Mouse (Mus musculus) forebrain, embryonic 16.5 days (tissue): ENCODE results near the gene Ppp1r12a. TPM values are rescaled to one million over a fixed set of nuclear protein-coding genes. Genes with fewer than 3 reads are reported as not detected.

Source experiments
- ATAC-seq: fragments of 200-750 bp; cut with Nextera tagmentation; 2 replicates; pipeline ENCODE4 v1.8.0; 2017; ENCODE audit warnings: mild to moderate bottlenecking, moderate library complexity
- H3K27ac ChIP-seq: fragments of 300-500 bp; sonication (generic); 2 replicates; pipeline ENCODE4 v1.5.1; 2014; ENCODE audit warnings: low read length, control low read depth
- H3K27me3 ChIP-seq: fragments of 300-500 bp; sonication (generic); replicated peaks from 2 replicates; pipeline ENCODE4 v1.6.1; 2014; ENCODE audit warnings: low read length; ENCODE audit not compliant: control insufficient read depth, insufficient read depth
- H3K36me3 ChIP-seq: fragments of 300-500 bp; sonication (generic); 2 replicates; pipeline ENCODE4 v1.6.1; 2014; ENCODE audit not compliant: control insufficient read depth, insufficient read depth
- H3K4me1 ChIP-seq: fragments of 300-500 bp; sonication (generic); replicated peaks from 2 replicates; pipeline ENCODE4 v1.6.1; 2014; ENCODE audit warnings: low read length; ENCODE audit not compliant: control insufficient read depth, insufficient read depth
- H3K4me2 ChIP-seq: fragments of 300-500 bp; sonication (generic); 2 replicates; pipeline ENCODE4 v1.6.1; 2014; ENCODE audit warnings: mild to moderate bottlenecking, low read length, control low read depth
- H3K4me3 ChIP-seq: fragments of 300-500 bp; sonication (generic); replicated peaks from 2 replicates; pipeline ENCODE4 v1.5.1; 2014; ENCODE audit warnings: mild to moderate bottlenecking, low read length, control low read depth
- H3K9ac ChIP-seq: fragments of 300-500 bp; sonication (generic); replicated peaks from 2 replicates; pipeline ENCODE4 v1.6.1; 2014; ENCODE audit warnings: low read depth, low read length, control low read depth
- H3K9me3 ChIP-seq: fragments of 300-500 bp; sonication (generic); 2 replicates; pipeline ENCODE4 v1.6.1; 2016; ENCODE audit warnings: low read length; ENCODE audit not compliant: control insufficient read depth
- WGBS: fragments of 180-500 bp; shearing (Covaris S2); extraction: QIAGEN DNeasy Blood & Tissue Kit; methylation state at CpG from one replicate; pipeline ENCODE4 v1.1.7; 2014; 5-methylcytosine and 5-hydroxymethylcytosine counted together
- polyA plus RNA-seq: library from polyadenylated mRNA; unstranded; fragments of >200 nt; fragmentation: Nextera tagmentation; extraction: Ambion mirVana; gene quantifications from 2 replicates; pipeline ENCODE4 v1.2.1, GENCODE M21; 2015

The Ppp1r12a gene
- polyA plus RNA-seq, 1 experiment from 2014 or later = 81.7 TPM

DNA sequence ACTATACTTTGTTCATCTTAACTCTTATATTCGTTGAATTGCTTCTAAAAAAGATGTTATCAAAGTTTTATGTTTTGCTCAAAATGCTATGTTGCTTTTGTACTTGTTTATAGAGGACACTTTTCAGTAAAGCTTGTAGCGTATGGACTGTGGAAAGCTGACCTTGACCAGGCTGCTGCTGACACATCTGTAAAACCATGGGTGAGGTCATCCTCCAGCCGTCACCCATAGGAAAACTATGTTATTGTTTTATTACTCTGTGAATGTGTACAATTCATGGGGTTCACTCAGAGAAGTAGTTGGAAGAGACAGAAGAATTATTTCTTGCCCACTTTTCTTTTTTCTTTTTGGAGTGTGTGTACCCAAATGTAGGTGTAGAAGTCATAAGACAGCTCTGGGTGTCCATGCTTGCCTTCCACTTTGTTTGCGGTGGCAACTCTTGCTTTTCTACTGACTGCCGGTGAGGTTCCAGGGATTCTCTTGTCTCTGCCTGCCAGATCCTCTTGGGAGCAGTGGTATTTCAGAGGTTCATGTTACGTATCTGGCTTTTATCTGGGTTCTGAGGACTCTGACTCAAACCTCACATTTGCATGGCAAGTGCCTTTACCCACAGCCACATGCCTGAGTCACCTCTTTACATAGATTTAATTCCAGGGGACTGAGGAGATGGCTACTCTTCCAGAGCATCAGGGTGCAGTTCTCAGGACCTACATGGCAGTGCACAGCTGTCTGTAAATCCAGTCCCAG is 11.0 kb downstream of the Ppp1r12a start:
- Histone ChIP-seq H3K9me3 (no peaks in the 10 kb centered on the region), H3K9ac (no peak overlapping the region), H3K27me3 (no peaks in the 10 kb centered on the region), H3K36me3 (no peaks in the 10 kb centered on the region), H3K27ac (no peak overlapping the region), H3K4me2 (no peak overlapping the region), H3K4me3 (no peak overlapping the region), H3K4me1 (no peaks in the 10 kb centered on the region)
- 86% methylated on average over 6 of the region's 6 CpGs for WGBS
- no peak for ATAC-seq

DNA sequence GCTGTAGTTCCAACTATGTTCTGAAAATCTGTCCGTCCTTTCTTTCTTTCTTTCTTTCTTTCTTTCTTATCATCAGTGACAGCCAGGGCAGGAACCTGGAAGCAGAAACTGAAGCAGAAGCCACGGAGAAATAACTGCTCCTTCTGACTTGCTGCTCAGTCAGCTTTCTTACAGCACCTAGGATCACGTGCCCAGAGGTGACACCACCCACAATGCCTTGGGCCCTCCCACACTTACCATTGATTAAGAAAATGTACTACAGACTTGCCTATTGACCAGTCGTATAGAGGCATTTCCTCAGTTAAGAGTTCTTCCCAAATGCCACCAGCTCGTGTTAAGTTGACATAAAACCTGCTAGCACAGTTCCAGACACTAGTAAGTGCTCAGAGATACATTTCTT is 12.1 kb downstream of the Ppp1r12a start:
- Histone ChIP-seq H3K27ac (no peak overlapping the region), H3K36me3 (no peaks in the 10 kb centered on the region), H3K4me1 (no peaks in the 10 kb centered on the region), H3K27me3 (no peaks in the 10 kb centered on the region), H3K4me2 (no peak overlapping the region), H3K4me3 (no peak overlapping the region), H3K9ac (no peak overlapping the region), H3K9me3 (no peaks in the 10 kb centered on the region)
- WGBS = 86% methylated on average over 5 of the region's 5 CpGs
- no peak for ATAC-seq

DNA sequence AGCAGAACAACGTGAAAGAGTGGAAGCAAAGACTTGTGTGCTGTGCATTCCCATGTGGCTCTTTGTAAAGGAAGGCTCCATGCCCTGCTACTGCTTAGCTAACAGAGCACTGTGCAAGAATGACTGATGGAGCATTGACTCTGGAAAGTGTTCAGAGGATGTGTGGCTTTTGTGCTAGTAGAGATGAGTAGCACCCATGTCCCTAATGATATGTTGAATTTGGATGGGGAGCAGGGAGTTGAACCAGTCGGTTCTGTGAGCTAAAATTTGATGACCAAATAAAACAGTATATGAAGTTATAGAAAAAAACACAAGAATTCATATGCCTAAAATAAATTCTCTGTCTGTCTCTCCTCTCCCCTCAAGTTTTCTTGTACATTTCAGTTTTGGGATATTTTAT is 13.9 kb downstream of the Ppp1r12a start:
- no peaks in the 10 kb centered on the region; the same call in 1 of the 2 replicates for H3K4me1 ChIP-seq
- H3K36me3 ChIP-seq = no peaks in the 10 kb centered on the region
- no peaks in the 10 kb centered on the region for H3K27me3 ChIP-seq
- H3K27ac ChIP-seq = no peak overlapping the region
- no peaks in the 10 kb centered on the region for H3K9me3 ChIP-seq
- ATAC-seq = no peak
- no peak overlapping the region for H3K9ac ChIP-seq
- 72% methylated on average over 2 of the region's 2 CpGs for WGBS
- no peak overlapping the region for H3K4me2 ChIP-seq
- H3K4me3 ChIP-seq = no peak overlapping the region

DNA sequence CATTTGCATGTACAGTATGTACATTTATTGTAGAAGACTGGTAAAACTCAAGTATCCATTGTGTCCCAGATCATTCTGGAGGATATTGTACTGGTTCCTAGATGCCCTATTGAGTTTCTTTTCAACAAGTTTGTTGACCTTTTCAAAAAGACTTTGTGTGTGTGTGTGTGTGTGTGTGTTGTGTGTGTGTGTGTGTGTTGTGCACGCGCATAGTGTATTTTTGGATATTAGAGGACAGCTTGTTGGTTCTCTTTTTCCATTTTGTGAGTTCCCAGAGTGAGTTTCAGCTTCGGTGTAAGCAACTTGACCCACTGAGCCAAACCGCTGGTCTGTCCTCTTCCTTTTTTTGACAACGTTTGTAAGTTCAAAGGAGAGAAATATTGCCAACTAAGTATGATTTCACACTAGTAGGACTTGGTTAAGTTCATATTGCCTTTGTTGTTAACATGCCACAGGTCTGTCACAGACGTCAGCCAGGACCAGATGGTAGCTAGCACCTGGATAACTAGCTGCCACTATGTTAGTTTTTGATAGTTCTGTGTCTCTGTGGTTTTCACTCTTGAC is 16.4 kb downstream of the Ppp1r12a start:
- H3K4me2 ChIP-seq = no peak overlapping the region
- H3K9me3 ChIP-seq = no peaks in the 10 kb centered on the region
- H3K27ac ChIP-seq = no peak overlapping the region
- H3K9ac ChIP-seq = no peak overlapping the region
- ATAC-seq = no peak
- H3K27me3 ChIP-seq = no peaks in the 10 kb centered on the region
- no peaks in the 10 kb centered on the region for H3K36me3 ChIP-seq
- H3K4me1 ChIP-seq = no peaks in the 10 kb centered on the region; the same call in 1 of the 2 replicates
- WGBS = 87% methylated on average over 6 of the region's 6 CpGs
- no peak overlapping the region for H3K4me3 ChIP-seq

DNA sequence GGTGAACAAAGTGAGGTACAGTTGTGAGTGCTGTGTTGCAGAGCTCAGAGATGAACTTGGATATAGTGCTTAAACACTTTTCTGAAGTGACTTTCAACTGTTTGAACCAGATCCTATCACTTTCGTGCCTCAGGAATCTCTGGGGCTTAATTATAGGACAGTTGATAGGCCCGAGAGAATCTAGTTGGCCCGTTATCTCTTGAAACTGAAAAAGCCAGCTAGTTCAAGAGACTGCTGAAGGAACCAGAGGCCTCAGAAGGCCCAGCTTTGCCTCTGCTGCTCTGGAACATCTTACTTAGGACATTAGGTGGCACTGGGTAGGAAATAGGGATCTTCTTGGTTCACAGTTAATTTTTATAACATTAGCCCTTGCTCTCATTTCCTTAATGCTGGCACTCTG is 17.4 kb downstream of the Ppp1r12a start:
- ATAC-seq = no peak
- H3K9ac ChIP-seq = no peak overlapping the region
- no peak overlapping the region for H3K4me2 ChIP-seq
- no peaks in the 10 kb centered on the region for H3K36me3 ChIP-seq
- no peaks in the 10 kb centered on the region for H3K27me3 ChIP-seq
- no peaks in the 10 kb centered on the region for H3K9me3 ChIP-seq
- H3K4me1 ChIP-seq = no peaks in the 10 kb centered on the region; the same call in 1 of the 2 replicates
- WGBS = 72% methylated on average over 3 of the region's 3 CpGs
- H3K4me3 ChIP-seq = no peak overlapping the region
- H3K27ac ChIP-seq = no peak overlapping the region

DNA sequence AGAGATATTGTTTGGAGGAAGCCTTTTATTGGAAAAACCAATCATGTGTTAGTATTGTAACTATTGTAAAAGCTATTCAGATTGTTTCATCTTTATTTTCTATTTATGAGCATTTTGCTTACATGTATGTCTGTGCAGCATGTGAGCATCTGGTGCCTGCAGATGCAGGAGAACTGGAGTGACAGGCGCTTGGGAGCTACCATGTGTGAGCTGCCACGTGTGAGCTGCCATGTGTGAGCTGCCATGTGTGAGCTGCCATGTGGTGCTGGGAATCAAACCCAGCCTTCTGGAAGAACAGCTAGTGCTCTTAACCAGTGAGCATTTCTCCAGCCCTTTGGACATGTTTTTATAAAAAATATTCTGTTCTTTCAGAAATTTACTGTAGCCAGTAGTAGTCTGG is 18.3 kb downstream of the Ppp1r12a start:
- H3K36me3 ChIP-seq = no peaks in the 10 kb centered on the region
- ATAC-seq = peak; percentile 67; the same call in 1 of the 2 replicates
- no peaks in the 10 kb centered on the region for H3K9me3 ChIP-seq
- no peak overlapping the region for H3K4me3 ChIP-seq
- peaks cover 4% of the 10 kb centered on the region; the same call in 1 of the 2 replicates for H3K4me1 ChIP-seq
- WGBS = 65% methylated on average over 2 of the region's 2 CpGs
- H3K9ac ChIP-seq = no peak overlapping the region
- no peak overlapping the region for H3K27ac ChIP-seq
- no peak overlapping the region for H3K4me2 ChIP-seq
- no peaks in the 10 kb centered on the region for H3K27me3 ChIP-seq

DNA sequence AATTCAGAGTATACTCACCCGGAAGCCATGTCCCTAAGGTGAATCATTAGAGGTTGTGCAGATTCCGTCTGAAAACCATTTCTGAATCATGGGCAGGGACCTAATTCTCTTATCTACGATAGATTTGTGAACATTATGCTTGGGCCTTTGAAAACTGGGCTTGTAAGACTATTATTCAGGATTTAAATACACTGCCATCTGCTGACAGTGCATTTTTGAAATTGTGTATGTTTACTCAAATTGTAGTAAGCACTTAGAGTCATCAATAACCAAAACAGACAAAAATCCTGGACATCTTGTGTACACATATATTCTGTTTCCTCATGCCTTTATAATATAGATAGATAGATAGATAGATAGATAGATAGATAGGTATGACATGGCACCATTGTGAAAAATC is 19.9 kb downstream of the Ppp1r12a start:
- Histone ChIP-seq H3K4me2 (no peak overlapping the region), H3K27me3 (no peaks in the 10 kb centered on the region), H3K27ac (no peak overlapping the region), H3K9me3 (no peaks in the 10 kb centered on the region), H3K36me3 (no peaks in the 10 kb centered on the region), H3K4me1 (peaks cover 4% of the 10 kb centered on the region; the same call in 1 of the 2 replicates), H3K9ac (no peak overlapping the region), H3K4me3 (no peak overlapping the region)
- 83% methylated on average over 3 of the region's 3 CpGs for WGBS
- no peak for ATAC-seq

DNA sequence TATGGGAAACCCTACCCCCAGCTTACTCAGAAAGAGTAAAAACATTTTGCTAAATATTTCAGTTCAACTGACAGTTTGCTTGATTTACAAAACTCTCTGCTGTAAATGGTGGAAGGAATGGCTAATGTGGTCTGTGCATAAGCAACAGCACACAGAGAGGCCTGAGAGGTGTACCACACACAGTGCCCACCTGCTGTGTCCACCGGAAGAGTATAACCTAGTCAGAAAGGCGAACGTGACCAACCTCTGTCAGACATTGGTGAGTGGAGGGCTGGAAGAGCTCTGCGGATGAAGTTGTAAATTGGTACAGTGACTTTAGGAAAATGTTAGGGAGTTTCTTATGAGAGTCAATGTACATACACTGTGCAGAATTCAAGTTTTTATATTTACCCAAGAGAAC is 20.4 kb downstream of the Ppp1r12a start:
- 78% methylated on average over 4 of the region's 4 CpGs for WGBS
- no peak overlapping the region for H3K4me2 ChIP-seq
- no peaks in the 10 kb centered on the region for H3K27me3 ChIP-seq
- H3K9ac ChIP-seq = no peak overlapping the region
- no peaks in the 10 kb centered on the region for H3K36me3 ChIP-seq
- H3K4me1 ChIP-seq = peaks cover 4% of the 10 kb centered on the region; the same call in 1 of the 2 replicates
- no peak overlapping the region for H3K4me3 ChIP-seq
- no peak for ATAC-seq
- no peaks in the 10 kb centered on the region for H3K9me3 ChIP-seq
- H3K27ac ChIP-seq = no peak overlapping the region

DNA sequence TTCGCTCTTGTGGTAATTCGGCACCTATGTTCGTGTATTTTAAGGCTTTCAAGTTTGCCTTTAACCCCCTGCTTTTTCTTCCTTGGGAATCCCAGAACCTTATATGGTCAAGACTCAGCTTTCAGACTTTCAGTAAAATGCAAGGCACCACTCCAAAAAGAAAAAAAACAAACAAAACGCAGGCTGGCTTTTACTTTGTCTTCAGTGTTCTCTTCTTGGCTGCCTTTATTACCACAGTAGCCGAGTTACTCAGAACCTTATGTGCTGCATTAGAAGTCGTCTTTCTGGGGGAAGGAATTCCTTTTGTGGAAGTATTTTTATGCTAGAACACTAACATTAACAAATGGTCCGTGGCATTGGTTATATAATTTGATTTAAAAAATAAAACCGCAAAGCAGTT is 22.8 kb downstream of the Ppp1r12a start:
- H3K27me3 ChIP-seq = no peaks in the 10 kb centered on the region
- no peak for ATAC-seq
- no peak overlapping the region for H3K4me2 ChIP-seq
- H3K27ac ChIP-seq = no peak overlapping the region
- H3K9me3 ChIP-seq = no peaks in the 10 kb centered on the region
- H3K4me1 ChIP-seq = peaks cover 4% of the 10 kb centered on the region; the same call in 1 of the 2 replicates
- H3K9ac ChIP-seq = no peak overlapping the region
- WGBS = 75% methylated on average over 8 of the region's 8 CpGs
- no peak overlapping the region for H3K4me3 ChIP-seq
- H3K36me3 ChIP-seq = no peaks in the 10 kb centered on the region
